Mouse (Mus musculus) heart, embryonic 15.5 days (tissue): ENCODE measurements around the gene Ldah. TPM values are rescaled to one million over a fixed set of nuclear protein-coding genes. Genes with fewer than 3 reads are reported as not detected.
A peak's percentile ranks its signal among the peaks of the same experiment; 100 is the strongest.

ENCODE experiments used
- ATAC-seq: fragments of 200-750 bp; cut with Nextera tagmentation; replicated peaks from 2 replicates; pipeline ENCODE4 v1.8.0; 2017; ENCODE audit warnings: low read depth, moderate TSS enrichment; ENCODE audit not compliant: insufficient number of reproducible peaks, insufficient read depth, low FRiP score
- H3K27ac ChIP-seq: fragments of 300-500 bp; sonication (generic); 2 replicates; pipeline ENCODE4 v1.5.1; 2015; ENCODE audit warnings: mild to moderate bottlenecking, inconsistent platforms
- H3K27me3 ChIP-seq: fragments of 300-500 bp; sonication (generic); 2 replicates; pipeline ENCODE4 v1.6.1; 2015; ENCODE audit warnings: inconsistent platforms
- H3K36me3 ChIP-seq: fragments of 300-500 bp; sonication (generic); 2 replicates; pipeline ENCODE4 v1.6.1; 2015; ENCODE audit warnings: mild to moderate bottlenecking, inconsistent platforms
- H3K4me1 ChIP-seq: fragments of 300-500 bp; sonication (generic); replicated peaks from 2 replicates; pipeline ENCODE4 v1.6.1; 2015; ENCODE audit warnings: inconsistent platforms
- H3K4me2 ChIP-seq: fragments of 300-500 bp; sonication (generic); 2 replicates; pipeline ENCODE4 v1.6.1; 2015; ENCODE audit warnings: inconsistent platforms, mild to moderate bottlenecking, moderate library complexity
- H3K4me3 ChIP-seq: fragments of 300-500 bp; sonication (generic); 2 replicates; pipeline ENCODE4 v1.5.1; 2015; ENCODE audit warnings: mild to moderate bottlenecking, inconsistent platforms
- H3K9ac ChIP-seq: fragments of 300-500 bp; sonication (generic); 2 replicates; pipeline ENCODE4 v1.6.1; 2015; ENCODE audit warnings: mild to moderate bottlenecking, inconsistent platforms
- H3K9me3 ChIP-seq: fragments of 300-500 bp; sonication (generic); replicated peaks from 2 replicates; pipeline ENCODE4 v1.6.1; 2016; ENCODE audit warnings: inconsistent platforms
- whole genome bisulfite sequencing: fragments of 180-500 bp; shearing (Covaris S2); methylation state at CpG from one replicate; pipeline ENCODE4 v1.1.7; 2015; ENCODE audit warnings: mixed read lengths; 5-methylcytosine and 5-hydroxymethylcytosine counted together
- polyA plus RNA-seq: library from polyadenylated mRNA; unstranded; fragments of >200 nt; fragmentation: Nextera tagmentation; extraction: Ambion mirVana; gene quantifications from 2 replicates; pipeline ENCODE4 v1.2.1, GENCODE M21; 2015

Ldah gene
- polyA plus RNA-seq, 1 experiment from 2014 or later, result 48.7 TPM

GRCm38 (mm10) chr12:8329236-8329635, 121.3 kb downstream of the Ldah start:
- Histone ChIP-seq H3K4me2 (no peak overlapping the region), H3K27me3 (no peaks in the 10 kb centered on the region), H3K9me3 (no peaks in the 10 kb centered on the region), H3K27ac (no peak overlapping the region), H3K4me3 (no peak overlapping the region), H3K9ac (no peak overlapping the region), H3K4me1 (peaks cover 36% of the 10 kb centered on the region), H3K36me3 (peaks cover 8% of the 10 kb centered on the region; the same call in 1 of the 2 replicates)
- ATAC-seq, result no peak
- 89% methylated on average over 7 of the region's 7 CpGs for WGBS

DNA sequence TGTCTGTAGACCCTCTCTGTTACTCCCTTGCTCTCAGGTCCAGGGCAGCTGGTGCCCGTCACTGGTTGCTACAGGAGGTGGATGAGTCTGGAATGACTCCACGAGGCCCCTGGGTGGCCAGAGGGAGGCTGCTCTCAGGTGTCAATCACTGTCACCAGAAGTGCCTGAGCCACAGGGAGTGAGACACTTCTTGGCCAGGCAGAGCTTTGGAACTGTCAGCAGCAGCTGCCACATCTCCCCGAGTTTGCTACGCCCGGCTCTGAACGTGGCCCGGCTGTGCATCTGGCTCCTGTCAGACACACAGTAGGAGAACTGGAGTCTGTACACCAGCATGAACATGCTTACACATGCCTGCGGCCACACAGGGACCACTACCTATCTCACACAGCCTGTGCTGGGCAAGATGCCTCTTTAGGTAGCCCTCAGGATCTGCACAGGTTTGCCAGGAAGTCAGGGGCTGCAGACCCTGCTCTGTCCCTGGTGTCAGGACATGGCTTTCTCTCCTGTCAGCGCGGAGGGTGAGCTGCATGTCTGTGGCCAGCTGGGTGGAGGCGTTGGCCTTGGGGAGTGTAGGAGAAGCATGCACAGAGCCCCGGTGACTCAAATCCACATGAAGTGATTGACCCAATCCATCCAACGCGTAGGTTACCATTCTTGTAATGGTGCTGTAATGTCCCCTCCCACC, 123.7 kb downstream of the Ldah start:
- H3K9me3 ChIP-seq, result no peaks in the 10 kb centered on the region
- no peaks in the 10 kb centered on the region for H3K27me3 ChIP-seq
- H3K4me2 ChIP-seq, result no peak overlapping the region
- H3K4me3 ChIP-seq, result no peak overlapping the region
- 36% methylated on average over 14 of the region's 14 CpGs for WGBS
- no peak overlapping the region for H3K9ac ChIP-seq
- peak overlapping the region; percentile 45 for H3K27ac ChIP-seq
- peaks cover 13% of the 10 kb centered on the region; the same call in 1 of the 2 replicates for H3K36me3 ChIP-seq
- peaks cover 39% of the 10 kb centered on the region for H3K4me1 ChIP-seq
- ATAC-seq, result peak; percentile 44

GRCm38 (mm10) chr12:8332174-8332542, 124.3 kb downstream of the Ldah start:
- WGBS, result 63% methylated on average over 5 of the region's 5 CpGs
- peaks cover 13% of the 10 kb centered on the region; the same call in 1 of the 2 replicates for H3K36me3 ChIP-seq
- no peak overlapping the region for H3K9ac ChIP-seq
- no peaks in the 10 kb centered on the region for H3K27me3 ChIP-seq
- no peak for ATAC-seq
- H3K27ac ChIP-seq, result peak overlapping the region; percentile 45; the same call in 1 of the 2 replicates
- peaks cover 37% of the 10 kb centered on the region for H3K4me1 ChIP-seq
- H3K4me2 ChIP-seq, result no peak overlapping the region
- H3K4me3 ChIP-seq, result no peak overlapping the region
- no peaks in the 10 kb centered on the region for H3K9me3 ChIP-seq

GRCm38 (mm10) chr12:8333617-8334016, 125.7 kb downstream of the Ldah start:
- Histone ChIP-seq H3K4me2 (no peak overlapping the region), H3K9me3 (no peaks in the 10 kb centered on the region), H3K27ac (peak overlapping the region; percentile 48), H3K4me1 (peaks cover 47% of the 10 kb centered on the region), H3K27me3 (no peaks in the 10 kb centered on the region), H3K36me3 (peaks cover 13% of the 10 kb centered on the region; the same call in 1 of the 2 replicates), H3K9ac (no peak overlapping the region), H3K4me3 (no peak overlapping the region)
- WGBS, result 77% methylated on average over 8 of the region's 8 CpGs
- no peak for ATAC-seq

DNA sequence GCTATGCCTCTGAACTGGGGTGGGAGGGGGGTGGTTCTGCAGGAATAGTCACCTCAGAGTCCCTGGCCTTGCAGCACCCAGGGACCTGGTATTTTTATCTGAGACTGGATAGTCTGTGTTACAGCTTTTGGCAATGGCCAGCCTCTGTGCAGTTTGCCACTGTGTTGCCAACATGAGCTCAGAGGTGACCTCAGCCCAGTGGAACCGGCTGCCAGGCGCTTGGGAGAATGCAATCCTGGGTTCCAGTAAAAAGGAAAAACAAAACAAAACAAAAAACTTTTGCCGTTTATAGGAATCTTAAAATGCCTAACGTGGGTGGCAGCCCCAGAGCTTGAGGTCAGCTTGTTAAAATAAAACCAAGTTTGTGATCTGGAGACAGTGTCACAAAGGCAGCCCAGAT, 126.4 kb downstream of the Ldah start:
- Histone ChIP-seq H3K27ac (peak overlapping the region; percentile 48), H3K36me3 (peaks cover 11% of the 10 kb centered on the region; the same call in 1 of the 2 replicates), H3K27me3 (no peaks in the 10 kb centered on the region), H3K4me3 (no peak overlapping the region), H3K4me1 (peaks cover 53% of the 10 kb centered on the region), H3K9me3 (no peaks in the 10 kb centered on the region), H3K4me2 (no peak overlapping the region), H3K9ac (no peak overlapping the region)
- 68% methylated on average over 4 of the region's 4 CpGs for WGBS
- no peak for ATAC-seq

Other genes with a start within 250 kb of the Ldah start
- 0.04 and 0.99 TPM in 2 replicates for gene Apob, start 230.5 kb upstream of the Ldah start, polyA plus RNA-seq
- gene Gdf7, start 93.8 kb downstream of the Ldah start, polyA plus RNA-seq, result 0.10 TPM in 1 of 2 replicates, not detected in the other
- 12.1 and 16.5 TPM in 2 replicates for gene Hs1bp3, start 105.3 kb downstream of the Ldah start, polyA plus RNA-seq